Mouse (Mus musculus): ENCODE results near the gene Fhod1. TPM values are rescaled to one million over a fixed set of nuclear protein-coding genes. Genes with fewer than 3 reads are reported as not detected.

Fhod1 gene
- polyA plus RNA-seq, 1 experiment from 2014 or later = 0.79 TPM

MicroRNAs within 50 kb of the gene (microRNA counts, 519-probe panel; counts per million panel counts)
- microRNA mmu-miR-328 = 2,703 counts per million, percentile 64 among the panel's probes with 10 or more counts

Small RNA genes within 50 kb of the gene (microRNA-seq; reads per million reads assigned to microRNA genes)
- gene Gm27320 = not detected
- gene Mir328 = 238 reads per million, percentile 66 among the genes with 10 or more reads in this experiment

Other genes with a start within 250 kb of the Fhod1 start
- 0.18 TPM in 1 of 2 replicates, not detected in the other for gene Ces4a, start 216.2 kb downstream of the Fhod1 start, polyA plus RNA-seq (2015; fragmentation: Nextera tagmentation; extraction: Ambion mirVana)
- gene Cbfb, start 177.3 kb downstream of the Fhod1 start, polyA plus RNA-seq (2015; fragmentation: Nextera tagmentation; extraction: Ambion mirVana) = 34.0 and 38.6 TPM in 2 replicates
- gene D230025D16Rik, start 122.8 kb downstream of the Fhod1 start, polyA plus RNA-seq (2015; fragmentation: Nextera tagmentation; extraction: Ambion mirVana) = 27.7 and 30.3 TPM in 2 replicates
- gene B3gnt9, start 92.8 kb downstream of the Fhod1 start, polyA plus RNA-seq (2015; fragmentation: Nextera tagmentation; extraction: Ambion mirVana) = 12.3 and 12.4 TPM in 2 replicates
- 20.7 and 24.3 TPM in 2 replicates for gene Tradd, start 83.3 kb downstream of the Fhod1 start, polyA plus RNA-seq (2015; fragmentation: Nextera tagmentation; extraction: Ambion mirVana)
- gene Fbxl8, start 83.3 kb downstream of the Fhod1 start, polyA plus RNA-seq (2015; fragmentation: Nextera tagmentation; extraction: Ambion mirVana) = 1.9 and 3.0 TPM in 2 replicates
- gene Hsf4, start 78.2 kb downstream of the Fhod1 start, polyA plus RNA-seq (2015; fragmentation: Nextera tagmentation; extraction: Ambion mirVana) = 0.45 and 0.92 TPM in 2 replicates
- 5.7 and 6.2 TPM in 2 replicates for gene Nol3, start 71.8 kb downstream of the Fhod1 start, polyA plus RNA-seq (2015; fragmentation: Nextera tagmentation; extraction: Ambion mirVana)
- gene 4931428F04Rik, start 58.1 kb downstream of the Fhod1 start, polyA plus RNA-seq (2015; fragmentation: Nextera tagmentation; extraction: Ambion mirVana) = 104 and 122 TPM in 2 replicates
- gene Exoc3l, start 51.9 kb downstream of the Fhod1 start, polyA plus RNA-seq (2015; fragmentation: Nextera tagmentation; extraction: Ambion mirVana) = 10.6 and 11.3 TPM in 2 replicates
- gene E2f4, start 50.3 kb downstream of the Fhod1 start, polyA plus RNA-seq (2015; fragmentation: Nextera tagmentation; extraction: Ambion mirVana) = 41.6 and 61.6 TPM in 2 replicates
- 1.1 and 4.7 TPM in 2 replicates for gene Elmo3, start 42.4 kb downstream of the Fhod1 start, polyA plus RNA-seq (2015; fragmentation: Nextera tagmentation; extraction: Ambion mirVana)
- gene Lrrc29, start 21.7 kb downstream of the Fhod1 start, polyA plus RNA-seq (2015; fragmentation: Nextera tagmentation; extraction: Ambion mirVana) = 0.55 and 1.2 TPM in 2 replicates
- gene Tmem208, start 21.6 kb downstream of the Fhod1 start, polyA plus RNA-seq (2015; fragmentation: Nextera tagmentation; extraction: Ambion mirVana) = 141 and 159 TPM in 2 replicates
- gene Slc9a5, start 890 bp upstream of the Fhod1 start, polyA plus RNA-seq (2015; fragmentation: Nextera tagmentation; extraction: Ambion mirVana) = 9.4 and 10.9 TPM in 2 replicates
- gene Plekhg4, start 25.3 kb upstream of the Fhod1 start, polyA plus RNA-seq (2015; fragmentation: Nextera tagmentation; extraction: Ambion mirVana) = 1.7 and 2.4 TPM in 2 replicates
- gene Kctd19, start 65.5 kb upstream of the Fhod1 start, polyA plus RNA-seq (2015; fragmentation: Nextera tagmentation; extraction: Ambion mirVana) = not detected in 2 replicates
- gene Lrrc36, start 65.6 kb upstream of the Fhod1 start, polyA plus RNA-seq (2015; fragmentation: Nextera tagmentation; extraction: Ambion mirVana) = 0.23 and 0.27 TPM in 2 replicates
- gene Tppp3, start 123.6 kb upstream of the Fhod1 start, polyA plus RNA-seq (2015; fragmentation: Nextera tagmentation; extraction: Ambion mirVana) = 253 and 288 TPM in 2 replicates
- 36.6 and 36.8 TPM in 2 replicates for gene Zdhhc1, start 148.9 kb upstream of the Fhod1 start, polyA plus RNA-seq (2015; fragmentation: Nextera tagmentation; extraction: Ambion mirVana)
- 1.0 and 1.1 TPM in 2 replicates for gene Hsd11b2, start 170.8 kb upstream of the Fhod1 start, polyA plus RNA-seq (2015; fragmentation: Nextera tagmentation; extraction: Ambion mirVana)
- 219 and 243 TPM in 2 replicates for gene Atp6v0d1, start 218.1 kb upstream of the Fhod1 start, polyA plus RNA-seq (2015; fragmentation: Nextera tagmentation; extraction: Ambion mirVana)